Mouse (Mus musculus): ENCODE measurements around the gene Tns1.

DNA sequence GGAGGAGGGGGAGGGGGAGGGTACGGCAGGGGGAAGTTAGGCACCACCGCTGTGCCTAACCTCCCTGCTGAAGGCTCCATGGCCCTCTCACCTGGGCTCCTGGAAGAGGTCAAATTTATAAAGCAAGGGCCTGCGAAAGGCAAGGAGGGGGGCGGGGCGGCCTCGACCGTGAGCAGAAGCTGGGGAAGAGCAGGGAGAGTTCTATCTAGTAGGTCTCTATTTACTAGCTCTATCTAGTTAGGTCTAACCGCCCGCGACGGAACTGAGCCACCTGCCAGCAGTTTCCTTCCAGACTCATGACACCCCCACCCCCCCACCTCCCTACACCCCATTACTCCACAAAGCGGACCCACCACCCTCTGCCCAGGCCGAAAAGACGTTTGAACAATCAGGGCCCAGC is 56.4 kb downstream of the Tns1 start:
- no peak for TF ChIP-seq CTCF (IDR thresholded peaks at IDR 0.05; ENCODE audit: control insufficient read depth, insufficient read depth, insufficient read length)
- TF ChIP-seq MAX (IDR thresholded peaks at IDR 0.05): no peak

Data from C2C12 (cell line).